Mouse (Mus musculus) inflammation-experienced regulatory T-cells, adult 6 months (primary cell): ENCODE measurements around the gene Slc2a12. TPM values are rescaled to one million over a fixed set of nuclear protein-coding genes. Genes with fewer than 3 reads are reported as not detected.

Experiments
- ATAC-seq: one replicate; pipeline ENCODE4 v1.8.0; 2017
- polyA plus RNA-seq, 3 experiments: library from polyadenylated mRNA; unstranded; fragments of 100-300 nt; shearing (Covaris generic); gene quantifications; one replicate each; pipeline ENCODE4 v1.2.1; 2017

The Slc2a12 gene
- under 1 TPM in 1 of 3 experiments, not detected in 2; 0.09 TPM for polyA plus RNA-seq

DNA sequence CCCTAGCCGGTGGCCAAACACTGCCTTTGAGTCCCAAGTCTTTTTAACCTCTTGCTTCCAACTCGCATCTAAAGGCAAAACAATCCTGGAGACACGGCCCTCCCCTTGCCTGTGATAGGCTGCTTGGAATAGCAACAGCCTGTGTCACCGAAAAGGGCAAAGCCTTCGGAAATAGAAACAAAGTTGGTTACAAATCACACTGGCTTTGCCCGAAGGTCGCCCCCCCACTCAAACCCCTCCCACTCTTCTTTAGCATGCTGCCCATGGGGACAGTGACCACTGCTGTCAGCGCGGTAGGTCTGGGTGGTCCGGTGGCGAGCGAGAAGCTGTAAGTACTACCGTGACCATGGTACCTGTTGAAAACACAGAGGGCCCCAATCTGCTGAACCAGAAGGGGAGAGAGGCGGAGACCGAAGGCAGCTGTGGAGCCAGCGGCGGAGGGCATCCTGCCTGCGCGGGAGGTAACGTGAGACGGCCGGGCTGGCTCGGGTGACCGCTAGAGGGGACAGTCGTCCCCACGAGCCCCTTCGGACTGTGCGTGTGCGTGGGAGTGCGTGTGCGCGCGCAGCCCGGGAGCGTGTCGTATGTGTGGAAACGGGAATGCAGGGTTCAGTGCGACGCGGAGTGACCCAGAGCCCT is at the start of gene Slc2a12:
TSS of gene Slc2a12 (plus strand) at position 159 of the 639 bp plus-strand sequence.
- no peak for ATAC-seq

DNA sequence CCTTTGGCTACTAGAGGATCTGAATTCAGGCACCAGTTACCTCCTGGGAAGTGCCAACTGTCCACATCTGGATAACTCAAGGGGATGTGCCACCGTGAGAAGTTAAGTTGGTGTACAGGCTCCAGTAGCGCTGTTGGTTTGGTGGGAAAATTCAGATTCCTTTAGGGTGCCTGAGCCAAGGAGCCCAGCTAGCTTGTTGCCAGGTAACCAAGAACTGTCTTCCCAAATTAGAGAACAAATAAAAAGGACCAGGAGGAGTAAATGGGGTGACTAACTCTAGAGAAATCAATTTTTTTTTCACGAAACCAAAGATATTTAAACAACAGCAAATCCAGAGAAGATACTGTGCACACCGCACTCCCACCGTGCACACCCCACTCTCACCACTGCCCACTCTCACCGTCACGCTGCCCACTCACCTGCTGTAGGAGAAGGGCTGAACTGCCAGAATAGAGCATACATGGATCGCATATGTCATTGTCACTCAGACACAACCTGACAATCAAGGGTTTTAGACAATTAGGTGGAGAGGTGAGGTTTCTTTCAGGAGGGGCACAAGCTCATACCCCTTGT is 45.8 kb upstream of the Slc2a12 start:
- no peak for ATAC-seq

GRCm38 (mm10) chr10:22601046-22601445 is 43.8 kb upstream of the Slc2a12 start:
- no peak for ATAC-seq

GRCm38 (mm10) chr10:22604801-22605200 is 40.0 kb upstream of the Slc2a12 start:
- no peak for ATAC-seq

GRCm38 (mm10) chr10:22608273-22608672 is 36.5 kb upstream of the Slc2a12 start:
- ATAC-seq = no peak

DNA sequence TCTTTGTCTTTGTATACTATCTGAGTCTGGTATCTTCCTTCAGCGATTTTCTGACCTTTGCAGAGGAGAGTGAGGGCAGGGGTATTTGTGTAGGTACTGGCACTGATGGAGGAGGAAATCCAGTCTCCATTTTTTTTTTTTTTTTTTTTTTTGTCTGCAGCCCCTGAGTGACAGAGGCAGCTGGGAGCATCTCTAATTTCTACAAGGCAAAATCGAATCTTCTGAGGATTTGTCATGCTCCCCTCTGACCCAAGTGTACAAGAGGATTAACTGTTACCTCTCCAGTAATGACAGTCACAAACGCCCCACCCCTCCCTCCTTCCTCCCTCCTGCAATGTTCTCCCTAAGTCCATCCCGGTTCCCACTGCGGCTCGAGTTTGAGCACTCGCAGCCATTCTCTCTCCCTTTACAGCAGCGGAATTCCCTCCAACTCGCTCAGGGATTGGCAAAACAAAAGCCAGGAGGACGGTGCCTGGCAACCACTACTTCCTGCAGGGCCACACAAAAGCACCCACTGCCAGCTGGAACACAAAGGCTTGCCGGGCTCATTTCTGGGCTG is 35.9 kb upstream of the Slc2a12 start:
- ATAC-seq = no peak

DNA sequence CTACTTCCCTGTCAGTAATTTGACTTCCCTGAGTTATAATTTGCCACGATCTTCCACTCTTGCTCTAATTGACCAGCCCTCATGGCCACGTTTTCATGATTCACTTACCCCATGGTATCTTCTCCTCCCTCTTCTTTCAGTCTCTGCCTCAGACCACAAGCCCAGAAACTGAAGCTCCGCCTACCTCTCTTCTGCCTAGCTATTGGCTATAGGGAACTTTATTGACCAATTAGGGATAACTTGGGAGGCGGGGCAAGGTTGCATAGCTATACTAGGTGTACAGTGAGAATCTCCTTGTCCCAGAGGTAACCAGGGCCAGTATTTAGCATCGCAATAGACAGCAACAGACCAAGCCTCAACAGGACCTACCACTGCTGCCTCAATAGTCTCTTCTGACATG is 31.5 kb upstream of the Slc2a12 start:
- ATAC-seq = no peak

DNA sequence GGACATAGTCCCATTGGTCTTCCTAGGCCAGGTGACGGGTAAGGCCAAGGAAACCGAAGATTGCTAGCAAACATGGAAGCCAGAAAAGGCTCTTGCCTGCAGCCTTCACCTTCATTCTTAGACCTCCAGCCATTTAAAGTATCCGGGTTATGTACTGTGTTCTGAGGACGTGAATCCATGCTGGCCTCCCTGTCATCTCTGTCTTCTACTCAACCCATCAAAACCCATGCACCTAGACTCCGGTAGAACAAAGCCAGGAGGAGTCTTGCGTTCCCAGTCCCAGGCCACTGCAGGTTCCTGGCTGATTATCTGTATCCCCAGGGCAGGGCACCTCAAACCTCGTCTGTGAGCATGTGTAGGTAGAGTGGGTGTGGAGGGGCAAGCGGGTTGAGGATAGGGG is 30.3 kb upstream of the Slc2a12 start:
- no peak for ATAC-seq

- no peak for ATAC-seq
Observed at GRCm38 (mm10) chr10:22615309-22615708, 29.5 kb upstream of the Slc2a12 start.

GRCm38 (mm10) chr10:22618842-22619241 is 26.0 kb upstream of the Slc2a12 start:
- ATAC-seq = no peak

DNA sequence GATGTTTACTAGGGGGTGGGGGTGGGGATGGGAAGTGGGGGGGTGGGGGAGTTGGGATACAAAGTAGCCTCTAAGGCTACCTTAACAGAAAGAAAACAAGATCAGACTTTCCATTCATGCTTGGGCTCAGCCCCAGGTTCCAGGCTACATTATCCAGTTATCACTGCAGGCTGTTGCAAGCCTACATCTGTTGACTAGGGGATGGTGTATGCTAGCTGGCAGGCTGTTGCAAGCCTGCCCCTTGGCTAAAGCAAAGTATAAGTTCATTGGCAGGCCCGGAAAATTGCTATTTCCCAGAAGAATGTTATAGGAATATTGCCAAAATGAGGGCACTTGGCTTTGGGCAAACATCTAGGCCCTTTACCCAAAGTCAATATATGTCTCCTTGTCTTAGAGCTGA is 16.0 kb upstream of the Slc2a12 start:
- no peak for ATAC-seq

- ATAC-seq = no peak
Observed at GRCm38 (mm10) chr10:22631103-22631502, 13.7 kb upstream of the Slc2a12 start.

DNA sequence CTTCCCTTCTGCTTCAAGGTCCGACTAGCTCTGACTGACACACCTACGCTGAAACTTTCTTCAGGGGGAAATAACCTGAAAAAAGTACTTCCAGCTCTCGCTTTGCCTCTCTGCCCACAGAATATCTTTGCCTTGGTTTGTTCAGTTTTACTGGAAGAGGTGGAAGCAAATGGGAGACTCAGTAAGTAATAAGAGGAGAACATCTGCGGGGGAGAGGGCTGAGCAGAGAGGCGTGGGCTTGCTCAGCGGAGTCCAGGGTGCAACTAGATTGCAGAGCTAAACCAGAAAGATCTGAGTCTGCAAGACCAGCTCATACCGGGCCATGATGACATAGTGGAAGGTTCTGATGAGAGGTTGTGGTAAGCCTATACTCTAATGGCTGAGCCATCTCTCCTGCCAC is 13.3 kb upstream of the Slc2a12 start:
- no peak for ATAC-seq

- no peak for ATAC-seq
Observed at GRCm38 (mm10) chr10:22631956-22632355, 12.9 kb upstream of the Slc2a12 start.

GRCm38 (mm10) chr10:22633406-22634306 is 11.2 kb upstream of the Slc2a12 start:
- no peak for ATAC-seq

DNA sequence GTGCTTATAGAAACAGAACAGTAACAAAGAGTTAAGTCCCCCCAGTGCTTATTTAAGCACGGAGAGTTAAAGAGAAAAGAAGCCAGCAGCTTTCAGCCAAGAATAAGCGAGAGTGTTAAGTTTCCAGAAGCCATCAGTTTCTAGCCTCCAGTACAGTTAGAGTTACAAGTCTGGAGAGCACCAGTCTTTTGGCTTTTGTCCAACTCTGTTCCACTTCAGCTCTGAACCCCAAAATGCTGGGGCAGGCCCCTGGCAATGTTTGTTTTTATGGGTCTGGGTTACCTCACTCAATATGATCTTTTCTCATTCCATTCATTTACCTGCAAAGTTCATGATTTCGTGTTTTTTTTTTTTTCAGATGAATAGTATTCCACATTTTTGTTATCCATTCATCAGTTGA is 7.6 kb upstream of the Slc2a12 start:
- no peak for ATAC-seq

- ATAC-seq = no peak
Observed at GRCm38 (mm10) chr10:22644171-22644570, 640 bp upstream of the Slc2a12 start.

- no peak for ATAC-seq
Observed at GRCm38 (mm10) chr10:22648702-22649101, 3.9 kb downstream of the Slc2a12 start.

- ATAC-seq = no peak
Observed at GRCm38 (mm10) chr10:22653820-22654219, 9.0 kb downstream of the Slc2a12 start.

- ATAC-seq = no peak
Observed at GRCm38 (mm10) chr10:22658534-22659385, 13.9 kb downstream of the Slc2a12 start.

GRCm38 (mm10) chr10:22659386-22659725 is 14.5 kb downstream of the Slc2a12 start:
- ATAC-seq = no peak

GRCm38 (mm10) chr10:22660286-22661000 is 15.6 kb downstream of the Slc2a12 start:
- no peak for ATAC-seq
